Mouse (Mus musculus): ENCODE data around the gene Armc2.

DNA sequence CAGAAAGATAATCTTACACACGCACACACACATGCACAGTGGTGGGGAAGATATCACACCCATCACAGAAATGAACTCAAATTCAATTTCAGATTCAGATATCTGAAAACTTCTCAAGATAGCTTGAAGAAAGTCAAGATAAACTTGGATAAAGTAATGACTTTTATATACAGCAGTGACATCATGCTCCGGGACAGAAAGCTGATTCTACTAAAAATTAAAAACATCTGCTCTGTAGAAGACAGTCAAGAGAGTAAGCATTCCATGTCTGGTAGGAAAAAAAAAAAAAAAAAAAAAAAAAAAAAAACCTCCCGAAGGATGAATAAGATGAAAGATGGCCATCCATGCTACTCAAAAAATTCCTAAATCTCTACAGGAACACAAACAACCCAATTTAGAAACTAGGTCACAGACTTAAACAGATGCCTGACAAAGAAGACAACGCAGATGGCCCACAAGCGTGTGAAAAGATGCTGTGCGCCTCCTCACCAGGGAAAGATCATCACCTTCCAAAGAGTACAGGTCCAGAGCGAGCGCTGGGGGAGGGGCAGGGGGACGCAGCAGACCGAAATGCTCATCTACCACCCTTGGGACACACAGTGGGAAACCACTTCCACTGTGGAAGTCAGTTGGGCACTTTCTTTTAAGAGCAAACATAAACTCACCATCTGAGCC lies 7.3 kb downstream of the Armc2 start:
- TF ChIP-seq CTCF (IDR thresholded peaks at IDR 0.05 in 2 of 3, conservative IDR thresholded peaks at IDR 0.05 in 1 of 3; ENCODE audit: control insufficient read depth in 1 of 3, insufficient read depth in 1 of 3, low read depth in 2 of 3, low read length in 3 of 3, poor library complexity in 1 of 3, severe bottlenecking in 1 of 3): no peak
- TF ChIP-seq USF1 (IDR thresholded peaks at IDR 0.05; ENCODE audit: low read depth, low read length): no peak
- no peak for TF ChIP-seq EP300 (IDR thresholded peaks at IDR 0.05; ENCODE audit: low read depth in 1 of 2, low read length in 2 of 2)

All from MEL (cell line).